Mouse (Mus musculus) ES-E14 (cell line): ENCODE measurements at regions not wholly inside any gene's neighbourhood (a gene's known extent, or its start where the extent isn't known, plus 50 kb on each side); places are given as distances from the start of the nearest gene placed in this dataset.

Source experiments
- CHD2 ChIP-seq: IDR thresholded peaks from 2 replicates; pipeline ENCODE4 v1.6.1; 2014; ENCODE audit warnings: mild to moderate bottlenecking, low read depth, low read length, inconsistent platforms
- HCFC1 ChIP-seq: IDR thresholded peaks from 2 replicates; pipeline ENCODE4 v1.6.1; 2012; ENCODE audit warnings: low read length, inconsistent platforms, borderline replicate concordance; ENCODE audit not compliant: insufficient read depth
- MAFK ChIP-seq: IDR thresholded peaks from 2 replicates; pipeline ENCODE4 v1.6.1; 2014; ENCODE audit warnings: mild to moderate bottlenecking, low read depth, low read length, inconsistent platforms; ENCODE audit not compliant: insufficient read depth
- ZC3H11A ChIP-seq: IDR thresholded peaks from 2 replicates; pipeline ENCODE4 v1.6.1; 2012; ENCODE audit warnings: low read depth, mild to moderate bottlenecking, inconsistent platforms, low read length, borderline replicate concordance
- ZNF384 ChIP-seq: IDR thresholded peaks from 2 replicates; pipeline ENCODE4 v1.6.1; 2012; ENCODE audit warnings: low read depth, low read length, inconsistent platforms

DNA sequence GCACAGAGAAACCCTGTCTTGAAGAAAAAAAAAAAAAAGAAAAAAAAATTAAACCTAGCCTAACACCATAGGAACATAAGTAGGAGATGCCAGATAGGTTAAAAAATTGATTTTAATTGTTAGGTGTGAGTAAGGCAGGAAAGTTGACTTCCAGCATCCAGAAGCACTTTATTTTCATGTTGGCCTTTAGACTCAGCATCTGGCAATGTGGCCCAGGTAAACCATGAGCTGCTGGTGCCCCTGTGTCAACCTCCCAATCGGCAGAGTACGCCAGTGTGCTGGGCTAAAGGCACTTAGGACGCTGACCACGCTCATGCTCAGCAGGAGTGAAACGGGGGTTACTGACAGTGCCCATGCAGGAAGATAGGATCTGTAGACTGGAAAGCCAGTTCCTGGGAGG is 152.8 kb upstream of the Otx2 start:
- no peak for TF ChIP-seq ZNF384
- TF ChIP-seq MAFK, result no peak
- TF ChIP-seq HCFC1, result no peak
- no peak for TF ChIP-seq ZC3H11A
- TF ChIP-seq CHD2, result no peak
